Mouse (Mus musculus) frontal cortex, postnatal 25 days (tissue): Measurements from ENCODE around the gene Gpa33.

Source experiments
- DNase-seq, 2 experiments: peaks; one replicate each; pipeline ENCODE4 v3.0.0; 2022; ENCODE audit warnings: low spot score in 2 of 2

Gene Gpa33

GRCm38 (mm10) chr1:166130224-166130860 is at the start of gene Gpa33:
Gene Gpa33 (plus strand): TSS chr1:166130238.
- no peak for DNase-seq

DNA sequence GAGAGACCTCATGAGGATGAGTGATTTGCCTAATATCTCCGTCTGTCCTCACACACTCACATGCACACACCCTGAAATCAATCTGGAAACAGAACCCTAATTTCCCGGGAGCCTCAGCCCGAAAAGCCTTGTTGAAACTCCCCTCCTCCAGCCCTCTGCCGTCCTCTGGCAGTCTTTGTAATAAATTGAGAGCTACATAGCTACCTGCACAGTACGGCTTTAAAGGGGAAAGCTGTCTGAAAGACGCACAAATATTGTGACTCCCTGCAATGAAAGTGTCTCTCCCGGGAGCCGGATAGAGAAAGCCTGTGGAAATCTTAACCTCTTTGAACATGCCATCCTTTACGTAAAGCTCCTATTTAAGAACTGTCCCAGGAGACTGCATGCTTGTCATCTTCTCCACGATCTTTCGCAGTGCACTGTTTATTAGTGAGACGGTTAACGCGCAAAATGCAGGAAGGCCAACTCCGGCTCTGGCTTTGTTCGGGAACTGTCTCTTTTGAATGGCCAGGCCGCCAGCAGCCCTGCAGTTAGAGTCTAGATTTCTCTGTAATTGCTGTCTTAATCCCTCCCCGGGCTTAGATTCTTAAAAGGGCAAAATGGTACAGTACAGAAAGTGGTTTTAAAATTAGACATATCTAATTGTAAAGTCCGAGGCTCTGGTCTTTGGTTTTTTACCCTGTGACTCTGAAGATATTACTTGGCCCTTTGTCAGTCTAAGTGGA is 41.4 kb upstream of the Gpa33 start:
- DNase-seq = no peak

DNA sequence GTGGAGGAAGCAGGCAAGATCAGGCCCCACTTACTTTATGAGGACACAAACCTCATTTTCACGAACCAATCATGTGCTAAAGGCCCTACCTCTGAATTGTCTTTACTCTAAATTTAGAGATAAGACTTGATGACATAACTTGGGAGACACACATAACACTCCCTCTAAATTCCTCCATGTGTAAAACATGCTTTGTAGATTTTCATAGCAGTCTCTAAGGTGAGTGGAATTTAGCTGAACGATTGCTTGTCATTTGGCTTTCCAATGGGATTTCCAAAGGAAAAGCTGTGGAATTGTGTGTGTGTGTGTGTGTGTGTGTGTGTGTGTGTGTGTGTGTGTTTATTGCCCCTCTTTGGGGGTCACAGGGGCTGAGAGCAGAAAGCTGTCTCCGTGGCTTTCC is 40.7 kb upstream of the Gpa33 start:
- DNase-seq = no peak

DNA sequence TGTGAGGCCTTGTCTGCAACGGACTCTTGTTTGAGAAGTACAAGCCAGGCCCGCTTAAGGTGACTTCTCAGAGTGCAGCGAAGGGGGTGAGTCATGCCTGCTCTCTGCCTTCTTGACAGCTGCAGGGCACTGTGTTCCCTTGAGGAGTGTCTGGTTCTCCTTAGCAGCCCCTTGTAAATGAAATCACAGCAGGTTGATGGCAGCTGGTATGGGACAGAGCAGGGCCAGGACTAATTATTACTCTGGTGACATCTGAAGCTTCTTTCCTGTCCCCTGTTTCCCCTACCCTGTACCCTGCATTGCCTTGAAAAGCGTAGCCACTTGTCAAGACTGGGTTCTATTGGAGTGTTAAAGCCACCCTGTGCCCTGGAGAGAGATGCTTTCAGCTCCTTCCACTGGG is 40.3 kb upstream of the Gpa33 start:
- no peak for DNase-seq

GRCm38 (mm10) chr1:166090306-166090705 is 39.7 kb upstream of the Gpa33 start:
- no peak for DNase-seq

DNA sequence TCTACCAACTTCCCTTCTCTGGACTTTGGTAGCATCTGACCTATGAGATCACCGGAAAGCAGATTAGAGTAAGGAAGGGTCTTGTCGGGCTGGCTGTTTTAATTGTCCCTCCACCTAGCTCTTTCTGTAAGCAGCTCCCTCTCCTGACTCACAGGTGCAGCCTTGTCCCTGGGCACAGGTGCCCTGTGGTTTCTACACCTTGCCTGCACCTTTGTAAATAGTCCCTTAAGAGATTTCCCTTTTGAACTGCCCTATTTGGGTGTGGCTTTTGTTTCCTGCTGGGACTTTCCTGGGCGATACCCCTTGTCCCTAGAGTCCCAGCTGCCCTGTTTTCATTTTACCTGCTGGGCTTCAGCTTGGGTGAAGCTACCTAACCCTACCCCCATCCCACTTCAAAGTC is 35.6 kb upstream of the Gpa33 start:
- no peak for DNase-seq

- no peak for DNase-seq
These were observed 31.9 kb upstream of the Gpa33 start for GRCm38 (mm10) chr1:166098120-166098519.

DNA sequence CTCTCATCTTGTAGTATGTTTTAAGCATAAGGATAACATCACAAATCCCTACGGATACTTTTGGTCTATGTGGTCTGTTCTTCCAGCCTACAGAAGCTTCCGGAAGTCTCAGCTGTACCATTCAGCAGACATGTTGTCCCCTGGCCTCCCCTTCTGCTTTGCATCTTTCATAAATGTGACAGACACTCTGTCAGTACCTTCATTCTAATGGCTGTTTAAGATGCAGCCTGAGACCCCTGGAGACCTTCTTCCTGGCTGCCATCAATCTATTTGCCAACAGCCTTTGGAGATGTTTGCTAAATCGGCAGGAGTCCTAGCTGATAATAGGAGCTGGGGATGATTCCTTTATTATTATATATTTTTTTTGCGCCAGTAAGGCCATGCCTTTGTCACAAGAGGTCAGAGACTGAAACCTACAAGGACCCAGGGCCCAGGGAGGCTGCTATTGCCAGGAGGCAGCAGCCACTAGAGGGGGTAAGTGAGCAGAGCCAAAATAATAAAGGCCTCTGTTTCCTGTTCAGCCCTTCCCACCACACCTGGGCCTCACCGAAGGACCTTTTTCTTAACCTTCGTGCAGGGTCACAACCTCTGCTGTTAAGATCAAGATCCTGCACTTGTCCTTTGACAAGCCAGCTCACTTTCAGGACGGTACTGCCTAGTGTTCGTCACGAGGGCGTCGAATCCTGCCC is 27.0 kb upstream of the Gpa33 start:
- DNase-seq = no peak

DNA sequence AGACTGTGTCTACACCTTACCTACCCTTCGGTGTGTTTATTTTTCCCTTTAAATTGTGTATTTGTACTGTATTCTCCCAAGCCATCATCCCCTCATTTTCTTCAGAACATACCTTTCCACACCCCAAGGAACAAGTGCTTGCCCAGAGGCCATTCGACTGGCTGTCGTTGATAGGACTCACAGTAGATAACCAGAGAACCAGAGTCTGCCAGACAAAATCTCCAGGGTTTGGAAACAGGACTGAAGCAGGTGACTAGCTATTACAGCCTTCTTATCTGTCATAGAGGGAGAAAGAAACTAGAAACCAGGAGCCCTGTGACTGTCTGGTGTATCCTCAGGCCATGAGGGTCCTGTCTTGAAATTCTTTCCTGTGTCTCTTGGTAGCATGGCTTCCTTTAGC is 25.2 kb upstream of the Gpa33 start:
- DNase-seq = no peak

DNA sequence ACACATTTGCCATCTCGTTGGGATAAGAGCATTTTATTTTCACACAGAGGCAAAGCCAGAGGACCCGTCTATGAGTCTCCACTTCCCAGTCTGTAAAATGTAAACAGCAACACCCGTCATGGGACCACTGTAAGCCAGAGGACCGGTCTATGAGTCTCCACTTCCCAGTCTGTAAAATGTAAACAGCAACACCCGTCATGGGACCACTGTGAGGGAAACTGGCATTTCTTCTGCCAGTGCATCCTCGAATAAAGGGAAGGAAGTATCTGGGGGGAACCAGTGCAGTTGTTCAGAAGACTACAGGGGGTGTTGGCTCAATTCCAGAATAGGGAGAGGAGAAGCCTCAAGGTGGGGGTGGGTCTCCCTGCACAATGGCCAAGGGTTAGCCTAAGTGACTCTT is 24.6 kb upstream of the Gpa33 start:
- DNase-seq = no peak

- DNase-seq = no peak
These were observed 15.1 kb upstream of the Gpa33 start for GRCm38 (mm10) chr1:166114986-166115385.

GRCm38 (mm10) chr1:166115719-166116118 is 14.3 kb upstream of the Gpa33 start:
- DNase-seq = no peak

- no peak for DNase-seq
These were observed 12.0 kb upstream of the Gpa33 start for GRCm38 (mm10) chr1:166117866-166118639.

- no peak for DNase-seq
These were observed 7.9 kb upstream of the Gpa33 start for GRCm38 (mm10) chr1:166122114-166122513.

DNA sequence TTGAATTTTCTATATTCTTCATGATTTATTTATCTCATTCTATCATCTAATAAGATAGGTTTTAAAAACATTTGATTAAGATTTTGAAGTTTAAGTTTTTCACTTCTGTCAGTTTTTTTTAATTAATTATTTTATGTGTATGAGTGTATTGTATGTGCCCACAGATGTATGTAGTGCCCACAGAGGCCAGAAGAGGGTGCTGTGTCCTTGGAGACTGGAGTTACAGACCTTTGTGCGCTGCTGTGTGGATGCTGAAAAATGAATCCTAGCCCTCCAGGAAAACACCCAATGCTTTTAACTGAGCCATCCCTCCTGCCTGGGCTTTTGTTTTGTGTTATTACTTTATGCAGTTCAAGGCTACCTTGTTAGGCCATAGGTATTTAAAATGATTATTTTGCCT is 7.0 kb upstream of the Gpa33 start:
- DNase-seq = no peak

GRCm38 (mm10) chr1:166123751-166124150 is 6.3 kb upstream of the Gpa33 start:
- DNase-seq = no peak

- no peak for DNase-seq
These were observed 5.0 kb upstream of the Gpa33 start for GRCm38 (mm10) chr1:166124932-166125593.

DNA sequence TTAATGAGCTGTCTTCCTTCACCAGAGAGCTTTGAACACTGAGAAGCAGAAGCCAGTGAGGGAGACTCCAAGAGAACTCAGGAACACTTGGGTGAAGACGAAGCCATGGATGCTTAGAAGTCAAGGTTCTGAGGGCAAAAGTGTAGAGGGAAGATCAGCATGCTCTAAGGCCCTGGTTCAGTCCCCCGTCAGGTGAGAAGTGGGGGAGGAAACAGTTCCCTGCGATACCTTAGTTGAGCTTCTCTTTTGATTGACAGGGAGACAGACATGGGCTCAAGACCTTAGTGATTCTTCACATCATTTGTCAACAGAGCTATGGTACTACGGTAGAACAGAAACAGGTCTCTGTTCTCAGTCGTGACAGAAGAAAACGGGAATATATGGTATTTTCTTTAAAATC is 3.7 kb upstream of the Gpa33 start:
- no peak for DNase-seq

- DNase-seq = no peak
These were observed 3.2 kb upstream of the Gpa33 start for GRCm38 (mm10) chr1:166126795-166127194.

GRCm38 (mm10) chr1:166127719-166128118 is 2.3 kb upstream of the Gpa33 start, which contains the start of gene Dusp27:
Gene Dusp27 (minus strand): TSS chr1:166127922.
- DNase-seq = no peak

DNA sequence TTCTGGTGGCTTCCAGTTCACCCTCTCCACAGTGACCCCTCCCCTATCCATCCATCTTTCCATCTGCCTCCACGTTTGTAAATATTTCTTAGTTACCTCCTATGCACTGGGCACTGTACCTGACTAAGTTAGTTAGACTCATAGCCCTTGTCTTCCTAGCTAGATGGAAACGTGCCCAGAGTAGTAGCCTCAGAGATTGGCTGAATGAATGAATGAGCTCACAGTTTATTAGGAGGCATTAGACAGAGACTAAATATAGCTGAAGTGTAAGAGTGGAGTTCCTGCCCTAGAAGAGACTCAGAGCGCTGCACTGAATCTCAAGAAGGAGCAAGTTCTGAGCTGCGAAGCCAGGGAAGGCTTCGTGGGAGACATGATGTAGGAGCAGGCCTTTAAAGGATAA is 1.5 kb upstream of the Gpa33 start:
- DNase-seq = no peak

GRCm38 (mm10) chr1:166132367-166132766 is 2.3 kb downstream of the Gpa33 start:
- DNase-seq = no peak
